Mouse (Mus musculus) heart, embryonic 10.5 days (tissue): ENCODE results near the gene Cenph. TPM values are rescaled to one million over a fixed set of nuclear protein-coding genes. Genes with fewer than 3 reads are reported as not detected.
A peak's percentile ranks its signal among the peaks of the same experiment; 100 is the strongest.
"Not testable (repeated sequence)": the region's sequence is repeated elsewhere in the genome, so short reads cannot be mapped to it uniquely, and the experiment has no call there.

Source experiments
- DNase-seq: peaks from one replicate; pipeline ENCODE4 v3.0.0-alpha.2; 2017; ENCODE audit warnings: low spot score
- H3K27ac ChIP-seq: fragments of 300-500 bp; sonication (generic); 2 replicates; pipeline ENCODE4 v1.5.1; 2016; ENCODE audit warnings: mild to moderate bottlenecking
- H3K27me3 ChIP-seq: fragments of 300-500 bp; sonication (generic); 2 replicates; pipeline ENCODE4 v1.6.1; 2016; ENCODE audit warnings: mild to moderate bottlenecking; ENCODE audit not compliant: poor library complexity, insufficient read depth, severe bottlenecking
- H3K36me3 ChIP-seq: fragments of 300-500 bp; sonication (generic); 2 replicates; pipeline ENCODE4 v1.6.1; 2016; ENCODE audit warnings: mild to moderate bottlenecking, moderate library complexity
- H3K4me1 ChIP-seq: fragments of 300-500 bp; sonication (generic); 2 replicates; pipeline ENCODE4 v1.6.1; 2016; ENCODE audit warnings: mild to moderate bottlenecking
- H3K4me3 ChIP-seq: fragments of 300-500 bp; sonication (generic); 2 replicates; pipeline ENCODE4 v1.5.1; 2016; ENCODE audit warnings: mild to moderate bottlenecking, moderate library complexity
- H3K9me3 ChIP-seq: fragments of 300-500 bp; sonication (generic); 2 replicates; pipeline ENCODE4 v1.6.1; 2016; ENCODE audit warnings: mild to moderate bottlenecking, moderate library complexity
- WGBS: fragments of 180-500 bp; shearing (Covaris S2); methylation state at CpG from one replicate; pipeline ENCODE4 v1.1.7; 2016; 5-methylcytosine and 5-hydroxymethylcytosine counted together
- polyA plus RNA-seq: library from polyadenylated mRNA; unstranded; fragments of >200 nt; fragmentation: Nextera tagmentation; extraction: Ambion mirVana; gene quantifications from 2 replicates; pipeline ENCODE4 v1.2.1, GENCODE M21; 2016

The Cenph gene
- 28.9 and 38.1 TPM in 2 replicates for polyA plus RNA-seq

DNA sequence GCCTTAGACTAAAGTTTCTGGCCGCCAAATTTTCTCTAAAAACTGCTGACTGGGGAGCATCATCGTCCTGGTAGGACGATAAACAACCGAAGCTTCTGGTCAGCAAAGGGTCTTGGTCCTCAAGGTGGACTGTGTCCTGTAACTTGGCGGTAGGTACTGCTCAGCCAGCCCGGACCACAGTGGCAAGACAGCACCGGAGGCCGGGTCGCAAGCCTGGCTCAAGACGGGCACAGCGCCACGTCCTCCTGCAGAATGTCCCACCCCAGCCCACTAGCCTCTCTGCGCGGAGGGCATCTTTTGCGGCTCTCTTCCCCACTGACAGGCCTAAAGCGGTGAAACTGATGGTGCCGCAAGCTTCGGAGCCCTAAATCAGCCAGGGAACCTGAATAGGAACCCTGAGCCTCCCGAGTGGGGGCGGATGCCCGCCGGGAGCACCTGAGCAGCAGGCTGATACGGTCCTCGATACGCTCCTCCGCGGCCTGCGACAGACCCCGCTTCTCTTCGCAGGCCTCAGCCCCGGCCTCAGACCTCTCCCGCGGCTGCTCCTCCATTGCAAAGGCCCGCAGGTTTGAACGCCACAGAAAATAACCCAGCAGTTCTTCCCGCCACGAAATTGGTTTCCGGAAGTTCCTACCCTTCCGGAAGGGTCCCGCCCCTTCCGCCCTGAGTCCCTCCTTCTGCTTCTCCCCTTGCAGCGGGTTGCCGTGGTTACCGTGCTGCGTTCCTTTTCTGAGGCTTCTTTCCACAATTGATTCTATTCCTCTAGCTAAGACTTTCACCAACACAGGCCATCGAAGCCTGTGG, at the start of gene Cenph:
TSS of gene Cenph (minus strand) at position 648 of the 804 bp plus-strand sequence.
- WGBS, result under 1% methylated on average over 46 of the region's 46 CpGs
- H3K4me3 ChIP-seq, result peak within 1 kb of the TSS; percentile 98
- H3K9me3 ChIP-seq, result no peaks in the 10 kb centered on the region
- H3K36me3 ChIP-seq, result peaks cover 41% of the 10 kb centered on the region
- peak; percentile 96 for DNase-seq
- H3K27ac ChIP-seq, result peak within 1 kb of the TSS; percentile 89
- no peaks in the 10 kb centered on the region for H3K27me3 ChIP-seq
- peaks cover 15% of the 10 kb centered on the region for H3K4me1 ChIP-seq

DNA sequence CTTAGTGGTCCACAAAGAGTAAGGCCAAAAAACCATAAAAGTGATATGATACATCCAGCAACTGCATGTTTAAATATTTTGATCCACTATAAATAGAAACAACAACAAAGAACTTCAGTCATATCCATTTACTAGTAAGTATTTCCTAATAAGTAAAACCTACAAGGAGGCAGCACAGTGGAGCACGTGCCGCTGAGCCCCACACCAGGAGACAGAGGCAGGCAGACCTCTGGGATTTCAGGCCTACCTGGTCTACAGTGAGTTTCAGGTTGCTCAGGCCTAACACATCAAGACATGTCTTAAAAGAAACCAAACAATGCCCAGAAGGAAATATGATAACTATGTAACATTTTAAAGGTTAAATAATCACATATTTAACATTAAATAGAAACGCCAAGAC, 49.2 kb upstream of the Cenph start:
- WGBS, result 88% methylated on average over 3 of the region's 3 CpGs
- Histone ChIP-seq H3K9me3 (no peaks in the 10 kb centered on the region), H3K27me3 (no peaks in the 10 kb centered on the region), H3K27ac (no peak overlapping the region), H3K36me3 (peaks cover 77% of the 10 kb centered on the region), H3K4me1 (no peaks in the 10 kb centered on the region), H3K4me3 (no peak overlapping the region)
- DNase-seq, result no peak

DNA sequence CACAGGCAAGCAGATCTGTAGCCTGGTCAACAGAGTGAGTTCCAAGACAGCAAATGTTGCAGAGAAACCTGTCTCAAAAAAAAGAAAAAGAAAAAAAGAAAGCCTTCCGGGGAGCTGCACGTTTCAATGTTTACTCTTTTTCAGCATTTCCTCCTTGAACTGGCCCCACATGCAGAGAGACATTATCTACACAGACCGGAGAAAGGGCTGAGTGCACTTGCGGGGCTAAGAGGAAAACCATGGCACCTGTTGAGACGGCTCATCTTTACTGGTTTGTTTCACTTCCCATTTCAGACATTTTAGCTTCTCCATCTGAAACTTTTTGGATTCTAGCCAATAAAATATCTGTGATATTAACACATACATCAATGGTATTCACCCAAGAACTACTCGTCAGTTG, 48.6 kb upstream of the Cenph start:
- no peak overlapping the region for H3K4me3 ChIP-seq
- no peak for DNase-seq
- peaks cover 82% of the 10 kb centered on the region for H3K36me3 ChIP-seq
- no peaks in the 10 kb centered on the region for H3K27me3 ChIP-seq
- no peaks in the 10 kb centered on the region for H3K4me1 ChIP-seq
- H3K9me3 ChIP-seq, result no peaks in the 10 kb centered on the region
- 86% methylated on average over 6 of the region's 6 CpGs for WGBS
- H3K27ac ChIP-seq, result no peak overlapping the region

DNA sequence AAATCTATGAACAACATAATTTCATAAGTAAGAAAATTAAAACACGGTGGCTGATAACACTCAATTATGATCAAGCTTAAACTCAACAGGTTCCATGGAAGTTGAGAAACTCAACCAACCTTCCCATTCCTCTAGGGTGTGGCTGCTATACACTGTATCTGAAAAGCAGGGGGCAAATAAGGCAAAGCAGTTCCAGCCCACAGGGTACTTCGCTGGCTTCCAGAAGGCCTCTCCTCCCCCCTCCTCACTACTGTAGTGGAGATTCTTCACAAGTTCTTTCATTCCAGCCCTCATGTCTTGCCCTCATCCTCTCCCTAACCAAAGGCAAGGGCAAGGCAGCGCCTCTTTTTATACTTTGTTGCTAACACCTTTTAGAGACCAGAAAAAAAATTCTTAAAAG, 48.2 kb upstream of the Cenph start:
- no peaks in the 10 kb centered on the region for H3K4me1 ChIP-seq
- peaks cover 87% of the 10 kb centered on the region for H3K36me3 ChIP-seq
- H3K27me3 ChIP-seq, result no peaks in the 10 kb centered on the region
- H3K27ac ChIP-seq, result no peak overlapping the region
- DNase-seq, result no peak
- 94% methylated on average over 3 of the region's 3 CpGs for WGBS
- no peak overlapping the region for H3K4me3 ChIP-seq
- H3K9me3 ChIP-seq, result no peaks in the 10 kb centered on the region

DNA sequence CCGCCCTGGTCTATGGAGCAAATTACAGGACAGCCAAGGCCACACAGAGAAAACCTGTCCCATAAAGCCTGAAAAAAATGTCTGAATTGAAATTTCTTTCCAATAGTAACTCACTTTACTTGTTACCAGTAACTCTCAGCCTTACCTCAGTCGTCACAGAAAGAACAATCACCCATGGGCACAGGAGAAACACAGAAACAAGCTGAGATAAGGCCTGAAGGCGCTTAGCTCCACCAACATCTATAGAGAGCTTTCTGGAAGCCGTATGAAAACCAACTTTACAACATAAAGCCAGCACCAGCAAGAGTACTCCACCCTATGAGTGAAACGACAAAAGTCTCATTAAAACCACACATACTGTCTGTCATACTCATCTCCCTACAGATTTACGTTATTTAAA, 38.8 kb upstream of the Cenph start:
- no peaks in the 10 kb centered on the region for H3K27me3 ChIP-seq
- no peak overlapping the region for H3K4me3 ChIP-seq
- no peaks in the 10 kb centered on the region for H3K4me1 ChIP-seq
- no peak for DNase-seq
- no peaks in the 10 kb centered on the region for H3K9me3 ChIP-seq
- WGBS, result 88% methylated on average over 6 of the region's 6 CpGs
- no peak overlapping the region for H3K27ac ChIP-seq
- peaks cover 89% of the 10 kb centered on the region for H3K36me3 ChIP-seq

DNA sequence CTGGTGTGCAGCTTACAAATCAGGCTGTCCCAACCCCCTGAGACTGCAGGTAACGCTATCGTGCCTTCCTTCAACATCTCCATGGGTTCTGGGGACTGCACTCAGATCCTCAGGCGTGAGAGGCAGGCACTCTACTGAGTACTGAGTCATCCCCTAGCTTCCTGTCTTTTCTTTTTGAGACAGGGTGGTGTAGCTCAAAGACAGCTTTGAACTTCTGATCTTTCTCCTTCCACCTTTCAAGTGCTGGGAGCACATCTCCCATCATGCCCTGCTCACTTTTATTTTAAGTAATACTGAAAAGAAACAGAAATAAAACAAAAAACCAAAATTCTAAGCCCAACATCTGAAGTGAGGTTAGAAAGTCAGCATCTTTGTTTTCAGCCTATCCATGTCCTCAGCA, 30.1 kb upstream of the Cenph start:
- Histone ChIP-seq H3K4me1 (no peaks in the 10 kb centered on the region), H3K27ac (no peak overlapping the region), H3K36me3 (peaks cover 88% of the 10 kb centered on the region), H3K9me3 (no peaks in the 10 kb centered on the region), H3K4me3 (no peak overlapping the region), H3K27me3 (no peaks in the 10 kb centered on the region)
- WGBS, result 93% methylated on average over 3 of the region's 3 CpGs
- no peak for DNase-seq

DNA sequence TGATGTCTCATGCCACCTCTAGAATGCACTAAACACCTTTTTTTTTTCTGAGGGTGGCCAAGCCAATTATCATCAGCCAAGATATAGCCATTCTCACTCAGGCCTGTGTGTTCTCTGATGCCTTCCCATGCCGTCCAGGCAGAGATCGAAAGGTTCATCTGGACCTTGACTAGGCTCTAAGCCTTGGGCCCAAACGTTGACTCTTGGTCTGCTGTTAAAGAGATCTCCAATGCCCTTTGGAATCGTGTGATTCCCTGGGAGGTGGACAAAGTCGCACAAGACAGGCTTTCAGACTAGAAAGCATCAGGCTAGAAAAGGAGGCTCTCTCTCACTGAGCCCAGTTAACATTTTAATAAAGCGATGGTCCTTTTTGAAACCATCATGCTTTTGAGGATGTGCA, 21.5 kb upstream of the Cenph start:
- peaks cover 17% of the 10 kb centered on the region for H3K36me3 ChIP-seq
- no peak for DNase-seq
- H3K9me3 ChIP-seq, result no peaks in the 10 kb centered on the region
- no peaks in the 10 kb centered on the region for H3K27me3 ChIP-seq
- H3K4me3 ChIP-seq, result no peak overlapping the region
- H3K27ac ChIP-seq, result no peak overlapping the region
- 86% methylated on average over 6 of the region's 6 CpGs for WGBS
- H3K4me1 ChIP-seq, result no peaks in the 10 kb centered on the region

DNA sequence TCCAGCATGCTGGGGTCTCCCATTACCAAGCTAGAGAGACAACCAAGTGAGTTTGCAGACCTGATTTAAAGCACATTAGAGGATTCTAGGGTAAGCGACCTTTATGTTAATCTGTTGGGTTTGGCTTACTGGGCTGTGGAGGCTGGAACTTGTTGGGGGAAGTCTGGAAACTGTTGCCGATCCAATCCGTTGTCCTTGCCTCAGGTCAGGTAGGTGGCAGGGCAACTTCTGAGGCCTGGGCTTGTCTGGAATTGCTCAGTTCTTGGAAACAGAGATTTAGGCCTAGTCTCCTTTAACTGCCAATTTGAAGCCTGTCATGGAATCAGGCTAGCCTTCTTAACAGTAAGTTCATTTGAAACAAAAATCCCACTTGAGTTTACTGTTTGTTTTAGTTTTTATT, 13.4 kb upstream of the Cenph start:
- Histone ChIP-seq H3K27ac (no peak overlapping the region), H3K36me3 (peaks cover 10% of the 10 kb centered on the region), H3K4me3 (no peak overlapping the region), H3K9me3 (no peaks in the 10 kb centered on the region), H3K4me1 (peaks cover 12% of the 10 kb centered on the region), H3K27me3 (no peaks in the 10 kb centered on the region)
- WGBS, result 79% methylated on average over 3 of the region's 3 CpGs
- DNase-seq, result peak; percentile 42

DNA sequence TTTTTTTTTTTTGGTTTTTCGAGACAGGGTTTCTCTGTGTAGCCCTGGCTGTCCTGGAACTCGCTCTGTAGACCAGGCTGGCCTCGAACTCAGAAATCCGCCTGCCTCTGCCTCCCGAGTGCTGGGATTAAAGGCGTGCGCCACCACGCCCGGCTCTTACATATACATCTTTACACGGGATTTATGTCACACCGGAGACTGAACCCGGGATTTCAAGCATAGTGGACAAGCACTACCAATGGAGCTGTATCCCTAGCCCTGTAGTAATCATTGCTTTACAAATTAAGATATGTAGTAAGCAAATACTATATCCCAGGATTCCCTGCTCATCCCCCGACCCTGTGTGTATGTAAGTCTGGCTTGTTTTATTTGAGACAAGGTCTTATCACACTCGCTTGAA, 12.4 kb upstream of the Cenph start:
- H3K4me3 ChIP-seq, H3K27ac ChIP-seq, H3K27me3 ChIP-seq, H3K9me3 ChIP-seq: not testable (repeated sequence)
- Histone ChIP-seq H3K36me3 (peaks cover 20% of the 10 kb centered on the region), H3K4me1 (peaks cover 20% of the 10 kb centered on the region)
- WGBS, result 95% methylated on average over 13 of the region's 14 CpGs
- peak; percentile 39 for DNase-seq

DNA sequence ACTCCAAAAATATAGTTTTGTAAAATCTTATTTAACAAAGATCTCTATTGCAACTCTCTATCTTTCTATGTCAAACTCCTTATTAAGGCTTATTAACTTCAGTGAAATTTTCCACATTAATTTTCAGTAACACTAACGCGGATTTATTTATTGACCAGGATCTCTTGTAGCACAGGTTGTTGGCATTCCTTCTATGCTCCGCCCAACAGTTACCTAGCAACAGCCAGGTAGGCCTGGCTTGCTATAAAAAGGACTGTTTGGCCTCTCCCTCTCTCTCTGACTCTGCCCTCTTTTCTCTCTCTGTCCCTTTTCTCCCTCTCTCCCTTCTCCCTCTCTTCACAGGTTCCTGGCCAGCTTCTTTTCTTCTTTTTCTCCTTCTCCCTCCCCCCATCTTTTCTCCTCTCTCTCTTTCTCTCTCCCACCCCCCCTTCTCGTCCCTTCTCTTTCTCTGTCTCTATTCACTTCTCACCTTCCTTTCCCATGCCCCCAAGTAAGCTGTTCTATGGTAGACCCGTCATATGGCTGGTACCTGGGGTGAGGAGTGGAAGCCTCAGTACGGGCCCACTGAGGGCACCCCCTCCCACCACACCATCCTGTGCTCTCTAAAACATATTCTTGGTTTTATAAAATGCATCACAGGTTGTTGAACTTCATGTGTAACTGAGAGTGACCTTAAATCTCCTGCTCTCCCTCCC, 11.8 kb upstream of the Cenph start:
- Histone ChIP-seq H3K36me3 (peaks cover 26% of the 10 kb centered on the region), H3K4me3 (no peak overlapping the region), H3K4me1 (peaks cover 20% of the 10 kb centered on the region), H3K27me3 (no peaks in the 10 kb centered on the region), H3K27ac (no peak overlapping the region), H3K9me3 (no peaks in the 10 kb centered on the region)
- WGBS, result 76% methylated on average over 6 of the region's 6 CpGs
- DNase-seq, result peak; percentile 51

DNA sequence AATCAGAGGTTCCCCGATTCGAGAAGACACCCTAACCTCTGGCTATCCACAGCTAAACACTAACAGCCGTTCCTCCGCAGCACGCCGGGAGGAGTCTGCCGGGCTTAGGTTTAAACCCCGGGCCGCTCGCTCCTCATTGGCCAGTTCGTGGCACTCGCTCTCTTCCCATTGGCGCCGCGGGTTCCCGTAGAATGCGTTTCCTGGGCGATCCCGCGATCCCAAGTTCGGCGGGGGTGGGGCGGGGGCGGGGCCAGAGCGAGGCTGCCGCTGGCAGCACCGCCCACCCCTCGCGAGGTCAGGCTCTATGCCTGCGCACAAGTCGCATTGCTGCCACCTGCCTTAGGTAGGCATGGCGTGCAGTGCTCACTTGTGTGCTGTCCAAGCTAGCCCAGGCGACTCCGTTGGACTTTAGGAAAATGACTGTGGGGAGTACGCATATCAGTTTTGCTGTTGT, 10.7 kb upstream of the Cenph start, which contains the start of gene Ccnb1:
TSS of gene Ccnb1 (minus strand) at position 157 of the 454 bp plus-strand sequence.
- Histone ChIP-seq H3K9me3 (no peaks in the 10 kb centered on the region), H3K27me3 (no peaks in the 10 kb centered on the region), H3K27ac (peak within 1 kb of the TSS; percentile 93), H3K4me1 (peaks cover 20% of the 10 kb centered on the region), H3K36me3 (peaks cover 35% of the 10 kb centered on the region), H3K4me3 (peak within 1 kb of the TSS; percentile 78)
- WGBS, result under 1% methylated on average over 35 of the region's 35 CpGs
- peak; percentile 98 for DNase-seq

DNA sequence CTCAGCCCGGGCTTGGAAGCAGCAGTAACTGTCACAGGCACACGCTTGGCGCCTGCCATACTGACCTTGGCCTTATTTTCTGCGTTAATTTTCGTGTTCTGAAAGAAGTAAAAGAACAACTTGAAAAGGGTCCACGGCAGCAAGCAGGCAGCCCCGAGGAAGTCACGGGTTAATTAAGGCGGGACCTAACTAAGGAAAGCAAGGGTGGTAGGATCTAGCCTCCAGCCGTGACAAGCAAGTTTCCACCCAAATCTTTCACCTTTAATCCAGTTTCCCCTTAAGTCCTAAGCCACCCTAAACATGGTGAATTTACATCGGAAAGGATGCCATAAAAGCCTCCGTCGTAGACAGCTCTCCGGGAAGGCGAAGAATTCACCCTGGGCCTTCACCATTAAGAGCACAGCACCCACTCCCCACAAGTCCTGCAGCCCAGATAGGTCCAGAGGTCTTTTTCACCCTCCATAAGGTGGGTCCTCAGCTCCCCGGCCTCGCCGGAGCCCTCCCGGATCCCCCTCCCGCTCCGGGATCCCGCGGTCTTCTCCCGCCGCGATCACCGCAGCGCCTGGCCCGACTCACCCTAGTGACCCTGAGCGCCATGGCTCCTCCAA, 10.2 kb upstream of the Cenph start:
- Histone ChIP-seq H3K4me3 (peak overlapping the region; percentile 78), H3K27ac (peak overlapping the region; percentile 93), H3K4me1 (peaks cover 20% of the 10 kb centered on the region), H3K27me3 (no peaks in the 10 kb centered on the region), H3K36me3 (peaks cover 40% of the 10 kb centered on the region), H3K9me3 (no peaks in the 10 kb centered on the region)
- WGBS, result under 1% methylated on average over 30 of the region's 30 CpGs
- peak; percentile 77 for DNase-seq

DNA sequence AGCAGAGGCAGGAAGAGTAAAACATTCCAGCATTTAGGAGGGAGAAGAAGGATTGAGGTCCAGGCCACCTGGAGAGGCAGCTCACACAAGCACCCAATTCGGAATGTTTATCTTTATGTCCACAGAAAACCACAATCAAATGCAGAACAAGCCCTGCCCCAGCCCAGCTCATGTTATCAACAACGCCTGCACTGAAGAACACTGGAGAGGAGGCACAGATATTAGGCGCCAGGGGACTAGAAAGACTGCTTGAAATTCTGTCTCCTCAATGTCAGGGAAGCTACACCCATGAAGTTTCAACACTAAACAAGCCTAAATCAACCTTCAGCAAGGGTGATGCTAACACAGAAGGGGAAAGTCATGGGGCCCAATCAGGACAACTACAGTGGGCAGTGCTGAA, 1.8 kb upstream of the Cenph start:
- Histone ChIP-seq H3K36me3 (peaks cover 40% of the 10 kb centered on the region), H3K27ac (no peak overlapping the region), H3K4me1 (peaks cover 15% of the 10 kb centered on the region), H3K4me3 (no peak overlapping the region), H3K9me3 (no peaks in the 10 kb centered on the region), H3K27me3 (no peaks in the 10 kb centered on the region)
- WGBS, result 61% methylated on average over 3 of the region's 3 CpGs
- no peak for DNase-seq
